Mouse (Mus musculus) cerebellum, adult 2 months (tissue): Measurements from ENCODE around the gene Tnr.

Experiments
- CTCF ChIP-seq: fragments of 200-500 bp; IDR thresholded peaks from 2 replicates; pipeline ENCODE4 v1.5.1; 2011; ENCODE audit warnings: low read depth, mild to moderate bottlenecking, control low read depth, low read length, moderate library complexity, borderline replicate concordance; ENCODE audit not compliant: insufficient read depth
- POLR2A ChIP-seq: fragments of 200-500 bp; IDR thresholded peaks from 2 replicates; pipeline ENCODE4 v1.6.1; 2011; ENCODE audit warnings: low read length, control low read depth, borderline replicate concordance; ENCODE audit not compliant: insufficient read depth

- peak; percentile 55; the same call in 1 of the 2 replicates for TF ChIP-seq CTCF
- no peak for TF ChIP-seq POLR2A
These were observed 387.4 kb downstream of the Tnr start for GRCm38 (mm10) chr1:159911006-159911405.
